Mouse (Mus musculus) urinary bladder, adult 18-20 months (tissue): ENCODE results near the gene Gm45618.
"Not testable (repeated sequence)": the region's sequence is repeated elsewhere in the genome, so short reads cannot be mapped to it uniquely, and the experiment has no call there.

Experiments used
- DNase-seq, 2 experiments: peaks; one replicate each; pipeline ENCODE4 v3.0.0; 2022; ENCODE audit warnings: low spot score in 2 of 2, mixed read lengths in 2 of 2

Gm45618 gene

GRCm38 (mm10) chr7:142120629-142121028 is at the start of gene Gm45618:
TSS of gene Gm45618 (minus strand) at chr7:142120729.
- DNase-seq = not testable (repeated sequence)

- no peak for DNase-seq
Measured at GRCm38 (mm10) chr7:142169836-142170235, 49.3 kb upstream of the Gm45618 start.

- not testable (repeated sequence) for DNase-seq
Measured at GRCm38 (mm10) chr7:142165639-142166038, 45.1 kb upstream of the Gm45618 start, which contains the start of gene Gm4553. TSS of gene Gm4553 (minus strand) at chr7:142165739.

- no peak for DNase-seq
Measured at GRCm38 (mm10) chr7:142159366-142159765, 38.8 kb upstream of the Gm45618 start.

GRCm38 (mm10) chr7:142157013-142157412 is 36.5 kb upstream of the Gm45618 start, which contains the start of gene Gm29735:
TSS of gene Gm29735 (minus strand) at chr7:142157113.
- DNase-seq = not testable (repeated sequence)

- no peak for DNase-seq
Measured at GRCm38 (mm10) chr7:142155308-142155707, 34.8 kb upstream of the Gm45618 start.

- DNase-seq = no peak
Measured at GRCm38 (mm10) chr7:142152191-142152590, 31.7 kb upstream of the Gm45618 start.

- DNase-seq = no peak
Measured at GRCm38 (mm10) chr7:142148633-142149032, 28.1 kb upstream of the Gm45618 start.

GRCm38 (mm10) chr7:142146033-142146432 is 25.5 kb upstream of the Gm45618 start:
- DNase-seq = peak in 1 of 2 experiments; percentile 5

GRCm38 (mm10) chr7:142145413-142145940 is 24.9 kb upstream of the Gm45618 start:
- no peak for DNase-seq

- no peak for DNase-seq
Measured at GRCm38 (mm10) chr7:142144507-142144906, 24.0 kb upstream of the Gm45618 start, which contains the start of gene Gm45337. TSS of gene Gm45337 (minus strand) at chr7:142144607.

- DNase-seq = not testable (repeated sequence)
Measured at GRCm38 (mm10) chr7:142143506-142144010, 23.0 kb upstream of the Gm45618 start.

- DNase-seq = no peak
Measured at GRCm38 (mm10) chr7:142140696-142141095, 20.2 kb upstream of the Gm45618 start.

- DNase-seq = not testable (repeated sequence)
Measured at GRCm38 (mm10) chr7:142135934-142136333, 15.4 kb upstream of the Gm45618 start, which contains the start of gene Gm39115. TSS of gene Gm39115 (minus strand) at chr7:142136034.

- DNase-seq = no peak
Measured at GRCm38 (mm10) chr7:142134206-142134995, 13.9 kb upstream of the Gm45618 start.

- no peak for DNase-seq
Measured at GRCm38 (mm10) chr7:142128843-142129242, 8.3 kb upstream of the Gm45618 start.

GRCm38 (mm10) chr7:142119632-142120031 is 897 bp downstream of the Gm45618 start:
- DNase-seq = no peak

GRCm38 (mm10) chr7:142104747-142105146 is 15.8 kb downstream of the Gm45618 start:
- DNase-seq = no peak

- DNase-seq = peak; percentile 60 to 62
Measured at GRCm38 (mm10) chr7:142097776-142098175, 22.8 kb downstream of the Gm45618 start.

GRCm38 (mm10) chr7:142096701-142097100 is 23.8 kb downstream of the Gm45618 start:
- no peak for DNase-seq

GRCm38 (mm10) chr7:142095183-142095931 is 25.2 kb downstream of the Gm45618 start, which contains the start of gene Dusp8:
TSS of gene Dusp8 (minus strand) at chr7:142095843.
- peak; percentile 71 to 81 for DNase-seq
